Mouse (Mus musculus) lung, embryonic 16.5 days (tissue): ENCODE data around the gene Cenpb. TPM values are rescaled to one million over a fixed set of nuclear protein-coding genes. Genes with fewer than 3 reads are reported as not detected.
A peak's percentile ranks its signal among the peaks of the same experiment; 100 is the strongest.

ENCODE experiments used
- ATAC-seq: fragments of 200-750 bp; cut with Nextera tagmentation; 2 replicates; pipeline ENCODE4 v1.8.0; 2017; ENCODE audit warnings: low read depth, mild to moderate bottlenecking, moderate library complexity
- H3K27ac ChIP-seq: fragments of 300-500 bp; sonication (generic); 2 replicates; pipeline ENCODE4 v1.5.1; 2014; ENCODE audit warnings: mild to moderate bottlenecking, control low read depth, low read length
- H3K27me3 ChIP-seq: fragments of 300-500 bp; sonication (generic); 2 replicates; pipeline ENCODE4 v1.6.1; 2014; ENCODE audit warnings: low read depth, low read length, mixed read lengths; ENCODE audit not compliant: control insufficient read depth, insufficient read depth
- H3K36me3 ChIP-seq: fragments of 300-500 bp; sonication (generic); 2 replicates; pipeline ENCODE4 v1.6.1; 2014; ENCODE audit warnings: low read length; ENCODE audit not compliant: control insufficient read depth, insufficient read depth
- H3K4me1 ChIP-seq: fragments of 300-500 bp; sonication (generic); replicated peaks from 2 replicates; pipeline ENCODE4 v1.6.1; 2014; ENCODE audit warnings: low read length, mixed read lengths; ENCODE audit not compliant: control insufficient read depth, insufficient read depth
- H3K4me2 ChIP-seq: fragments of 300-500 bp; sonication (generic); 2 replicates; pipeline ENCODE4 v1.6.1; 2014; ENCODE audit warnings: low read depth, low read length, control low read depth
- H3K4me3 ChIP-seq: fragments of 300-500 bp; sonication (generic); 2 replicates; pipeline ENCODE4 v1.5.1; 2014; ENCODE audit warnings: mild to moderate bottlenecking, low read length, control low read depth
- H3K9ac ChIP-seq: fragments of 300-500 bp; sonication (generic); 2 replicates; pipeline ENCODE4 v1.6.1; 2014; ENCODE audit warnings: low read length, control low read depth
- H3K9me3 ChIP-seq: fragments of 300-500 bp; sonication (generic); 2 replicates; pipeline ENCODE4 v1.6.1; 2016; ENCODE audit warnings: low read length; ENCODE audit not compliant: control insufficient read depth
- WGBS: fragments of 180-500 bp; shearing (Covaris S2); extraction: QIAGEN DNeasy Blood & Tissue Kit; methylation state at CpG from one replicate; pipeline ENCODE4 v1.1.7; 2014; 5-methylcytosine and 5-hydroxymethylcytosine counted together
- polyA plus RNA-seq: library from polyadenylated mRNA; unstranded; fragments of >200 nt; fragmentation: Nextera tagmentation; extraction: Ambion mirVana; gene quantifications from 2 replicates; pipeline ENCODE4 v1.2.1, GENCODE M21; 2015

The Cenpb gene
- polyA plus RNA-seq, 1 experiment from 2014 or later: 8.4 TPM

DNA sequence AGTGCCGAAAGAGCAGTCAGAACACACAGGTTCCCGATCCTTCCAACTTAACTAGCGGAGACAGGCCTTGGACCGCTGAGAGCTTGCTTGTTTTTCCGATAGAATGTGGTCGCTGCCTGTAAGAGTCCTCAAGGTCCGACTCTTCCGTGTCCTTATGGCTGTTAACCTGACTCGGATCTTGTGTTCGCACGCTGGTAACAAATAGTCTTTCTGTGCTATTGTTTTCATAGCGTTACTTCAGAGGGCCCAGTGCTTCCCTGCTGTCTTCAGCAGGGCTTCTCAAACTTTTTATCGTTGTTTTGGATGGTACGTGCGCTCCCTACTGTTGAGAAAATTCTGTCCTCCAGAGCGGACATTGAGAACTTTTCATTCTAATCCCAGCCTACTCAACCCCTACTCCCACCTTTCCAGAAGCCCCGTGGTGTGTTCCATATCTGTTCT is 19.2 kb downstream of the Cenpb start:
- H3K36me3 ChIP-seq: no peaks in the 10 kb centered on the region
- H3K9me3 ChIP-seq: no peaks in the 10 kb centered on the region
- H3K4me1 ChIP-seq: peaks cover 10% of the 10 kb centered on the region
- H3K4me2 ChIP-seq: peak overlapping the region; percentile 82
- peak; percentile 13; the same call in 1 of the 2 replicates for ATAC-seq
- no peaks in the 10 kb centered on the region for H3K27me3 ChIP-seq
- WGBS: under 1% methylated on average over 17 of the region's 17 CpGs
- H3K27ac ChIP-seq: peak overlapping the region; percentile 86
- H3K4me3 ChIP-seq: peak overlapping the region; percentile 87
- peak overlapping the region; percentile 72 for H3K9ac ChIP-seq

DNA sequence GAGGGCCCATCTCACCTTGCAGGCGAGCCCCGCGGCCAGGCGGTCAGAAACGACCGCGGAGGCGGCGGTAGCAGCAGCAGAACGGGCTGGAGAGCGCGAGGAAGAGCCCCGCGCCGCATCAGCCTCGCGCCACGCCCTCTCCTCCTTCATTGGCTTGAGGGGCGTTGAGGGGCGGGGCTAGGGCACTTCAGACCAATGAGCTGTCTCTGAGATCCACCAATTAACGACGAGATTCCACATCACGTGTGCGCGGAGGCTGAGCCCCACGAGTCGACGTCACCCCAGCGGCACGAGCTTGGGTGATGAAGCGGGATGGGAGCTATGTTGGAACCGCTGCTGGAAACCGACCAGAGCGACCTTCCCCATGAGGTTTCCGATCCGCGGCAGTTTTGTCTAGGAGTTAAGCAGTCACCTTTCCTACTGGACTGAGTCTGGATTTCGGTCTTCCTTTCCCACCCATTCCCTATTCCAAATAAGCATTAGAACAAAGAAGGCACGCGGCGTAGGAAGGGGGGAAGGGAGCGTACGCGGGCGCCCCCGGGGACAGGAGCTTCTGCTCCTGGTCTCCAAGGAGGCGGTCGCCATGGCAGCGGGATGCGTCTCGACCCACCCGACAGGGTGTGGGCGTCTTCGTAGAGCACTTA is 19.8 kb downstream of the Cenpb start, which contains the start of gene 1700037H04Rik:
TSS of gene 1700037H04Rik (minus strand) at position 144 of the 644 bp plus-strand sequence.
- H3K4me1 ChIP-seq: peaks cover 10% of the 10 kb centered on the region
- under 1% methylated on average over 54 of the region's 54 CpGs for WGBS
- peak within 1 kb of the TSS; percentile 86 for H3K27ac ChIP-seq
- peak within 1 kb of the TSS; percentile 93 for H3K4me2 ChIP-seq
- H3K4me3 ChIP-seq: peak within 1 kb of the TSS; percentile 87
- no peaks in the 10 kb centered on the region for H3K36me3 ChIP-seq
- H3K9me3 ChIP-seq: no peaks in the 10 kb centered on the region
- H3K27me3 ChIP-seq: no peaks in the 10 kb centered on the region
- peak within 1 kb of the TSS; percentile 84 for H3K9ac ChIP-seq
- ATAC-seq: peak; percentile 98

DNA sequence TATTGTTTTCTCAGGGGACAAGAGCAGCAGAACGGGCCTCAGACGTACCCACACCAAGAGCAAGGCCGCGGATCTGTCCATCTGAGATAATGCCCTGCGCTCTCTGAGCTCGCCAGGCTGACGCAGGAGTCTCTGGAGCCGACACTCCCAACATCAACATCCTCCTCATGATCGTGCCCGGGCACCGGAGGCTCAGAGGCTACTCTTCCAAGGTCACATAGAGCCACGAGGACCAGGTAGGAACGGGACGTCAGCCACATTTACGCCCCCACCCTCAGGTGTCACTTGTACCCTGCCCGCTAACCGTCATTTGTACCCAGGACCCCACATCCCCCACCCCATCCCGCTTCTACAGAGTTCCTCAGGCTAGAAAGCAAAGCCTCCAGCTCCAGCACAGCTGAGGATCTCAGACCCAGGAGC is 20.4 kb downstream of the Cenpb start:
- no peaks in the 10 kb centered on the region for H3K9me3 ChIP-seq
- whole genome bisulfite sequencing: under 1% methylated on average over 18 of the region's 18 CpGs
- H3K9ac ChIP-seq: peak overlapping the region; percentile 84
- H3K27me3 ChIP-seq: no peaks in the 10 kb centered on the region
- no peaks in the 10 kb centered on the region for H3K36me3 ChIP-seq
- peak overlapping the region; percentile 87 for H3K4me3 ChIP-seq
- peak overlapping the region; percentile 67 for H3K27ac ChIP-seq
- H3K4me1 ChIP-seq: peaks cover 10% of the 10 kb centered on the region
- H3K4me2 ChIP-seq: peak overlapping the region; percentile 93
- ATAC-seq: peak; percentile 59

DNA sequence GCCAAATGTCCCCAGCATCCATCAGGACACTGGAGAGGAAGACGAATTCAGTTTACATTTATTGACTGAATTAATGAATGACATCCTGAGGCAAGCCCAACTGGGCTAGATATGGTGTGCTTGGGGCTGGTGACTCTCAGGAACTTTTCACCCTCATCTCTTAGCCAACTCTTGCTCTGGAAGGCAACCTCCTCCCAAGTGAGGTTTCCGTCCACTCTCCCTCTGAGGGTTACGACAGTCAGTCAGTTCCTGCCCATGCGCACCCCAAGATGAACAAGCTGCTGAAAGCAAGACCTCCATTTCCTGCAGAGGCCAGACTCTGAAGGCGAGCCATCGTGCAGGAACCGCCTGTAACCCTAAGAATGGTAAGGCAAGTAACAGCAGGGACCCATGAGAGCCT is 22.9 kb downstream of the Cenpb start:
- Histone ChIP-seq H3K27me3 (no peaks in the 10 kb centered on the region), H3K4me1 (peaks cover 10% of the 10 kb centered on the region), H3K36me3 (0 out of 2 replicates have a peak, but pooled peaks cover 2% of the 10 kb centered on the region), H3K27ac (no peak overlapping the region), H3K9ac (no peak overlapping the region), H3K4me2 (no peak overlapping the region), H3K4me3 (no peak overlapping the region), H3K9me3 (no peaks in the 10 kb centered on the region)
- ATAC-seq: no peak
- WGBS: 82% methylated on average over 7 of the region's 7 CpGs

DNA sequence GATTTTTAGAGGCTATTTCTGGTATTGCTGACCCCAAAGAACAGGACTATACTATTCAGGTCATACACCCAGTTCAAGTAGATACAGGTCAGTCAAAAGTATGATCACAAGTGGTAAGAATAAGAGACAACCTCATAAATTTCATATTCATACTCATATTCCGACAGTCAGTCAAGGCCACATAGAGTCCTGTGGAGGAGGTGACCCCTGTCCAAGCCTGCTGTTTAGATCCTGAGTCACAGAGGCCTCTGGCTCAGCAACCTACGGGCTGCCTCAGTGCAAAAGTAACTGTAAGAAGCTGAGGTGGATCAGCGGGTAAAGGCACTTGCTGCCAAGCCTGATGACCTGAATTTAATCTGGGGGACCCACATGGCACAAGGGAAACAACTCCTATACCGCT is 25.8 kb downstream of the Cenpb start:
- Histone ChIP-seq H3K9ac (no peak overlapping the region), H3K4me1 (peaks cover 4% of the 10 kb centered on the region), H3K4me2 (no peak overlapping the region), H3K9me3 (no peaks in the 10 kb centered on the region), H3K36me3 (peaks cover 7% of the 10 kb centered on the region), H3K27ac (no peak overlapping the region), H3K4me3 (no peak overlapping the region), H3K27me3 (no peaks in the 10 kb centered on the region)
- no peak for ATAC-seq
- WGBS: 82% methylated on average over 4 of the region's 4 CpGs

DNA sequence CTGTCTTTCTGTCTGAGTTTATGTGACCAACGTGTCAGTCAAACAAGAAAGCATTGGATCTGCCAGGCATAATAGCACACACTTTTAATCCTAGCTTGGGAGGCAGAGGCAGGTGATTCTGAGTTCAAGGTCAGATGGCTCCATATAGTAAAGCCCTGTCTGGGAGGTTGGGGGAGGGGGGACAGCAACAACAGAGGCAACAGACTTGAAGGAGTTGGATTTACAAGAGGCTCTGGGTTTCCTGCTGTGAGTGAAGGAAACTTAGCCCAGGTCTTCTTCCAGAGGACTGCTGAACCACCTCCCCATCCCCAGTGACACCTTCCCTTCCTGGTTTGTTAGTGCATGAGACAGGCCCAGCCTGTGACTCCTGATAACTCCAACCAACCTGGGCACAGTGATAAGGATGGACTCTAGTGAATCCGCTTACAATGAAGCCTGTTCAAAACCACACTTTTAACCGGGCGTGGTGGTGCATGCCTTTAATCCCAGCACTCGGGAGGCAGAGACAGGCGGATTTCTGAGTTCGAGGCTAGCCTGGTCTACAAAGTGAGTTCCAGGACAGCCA is 27.6 kb downstream of the Cenpb start:
- no peak for ATAC-seq
- no peak overlapping the region for H3K4me2 ChIP-seq
- H3K27me3 ChIP-seq: no peaks in the 10 kb centered on the region
- H3K36me3 ChIP-seq: peaks cover 10% of the 10 kb centered on the region
- no peak overlapping the region for H3K27ac ChIP-seq
- H3K4me1 ChIP-seq: no peaks in the 10 kb centered on the region
- no peak overlapping the region for H3K4me3 ChIP-seq
- WGBS: 93% methylated on average over 7 of the region's 7 CpGs
- no peak overlapping the region for H3K9ac ChIP-seq
- H3K9me3 ChIP-seq: no peaks in the 10 kb centered on the region

DNA sequence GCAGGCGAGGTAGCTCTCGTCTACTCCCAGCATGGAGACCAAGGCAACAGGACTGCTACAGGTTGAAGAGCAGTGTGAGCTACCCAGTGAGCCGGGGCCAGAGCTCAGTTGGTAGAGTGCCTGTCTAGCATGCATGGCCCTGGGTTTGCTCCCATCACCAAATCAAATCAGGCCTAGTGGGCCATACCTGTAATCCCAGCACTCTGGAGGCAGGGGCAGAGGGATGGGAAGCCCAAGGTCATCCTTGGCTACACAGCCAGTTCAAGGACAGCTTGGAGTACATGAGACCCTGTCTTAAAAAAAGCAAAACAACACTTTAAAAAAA is 30.7 kb downstream of the Cenpb start:
- WGBS: 87% methylated on average over 3 of the region's 3 CpGs

DNA sequence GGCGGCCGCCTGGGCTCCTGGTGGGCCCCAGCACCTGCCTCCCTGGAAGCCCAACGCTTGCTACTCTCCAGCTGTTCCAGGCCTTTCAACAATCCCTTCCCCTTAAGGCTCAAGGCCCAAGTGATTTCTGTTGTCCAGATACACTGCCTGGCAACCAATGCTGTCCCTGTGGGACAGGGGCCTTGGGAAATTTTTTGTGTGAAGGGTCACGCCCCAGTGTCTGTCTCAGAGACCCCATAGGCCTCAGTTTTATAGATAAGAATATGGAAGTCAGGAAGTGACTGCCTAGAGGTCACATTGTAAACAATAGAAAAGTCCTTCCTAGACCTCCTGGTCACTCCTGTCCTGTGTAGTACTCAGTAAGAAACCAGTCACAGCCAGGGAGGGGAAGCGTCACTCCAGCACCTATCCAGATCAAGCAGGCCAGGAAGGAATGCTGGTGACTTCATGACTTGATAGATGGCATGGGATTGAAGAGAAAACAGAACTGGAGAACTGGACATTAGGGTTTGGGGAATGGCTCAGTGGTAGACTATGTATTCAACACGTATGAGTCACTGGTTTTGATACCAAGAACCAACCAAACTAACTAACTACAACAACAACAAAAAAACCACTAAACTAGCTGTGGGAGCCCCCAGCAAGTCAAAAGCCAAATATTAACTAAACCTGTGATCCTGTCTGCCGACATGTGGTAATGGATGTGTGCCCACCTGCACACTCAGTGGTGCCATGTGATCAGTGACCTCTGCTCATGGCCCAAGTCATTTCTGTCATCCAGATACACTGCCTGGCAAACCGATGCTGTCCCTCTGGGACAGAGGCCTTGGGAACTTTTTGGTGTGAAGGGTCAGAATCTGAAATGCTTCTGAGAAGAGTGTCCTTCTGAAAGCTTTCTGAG is 31.3 kb downstream of the Cenpb start:
- H3K9me3 ChIP-seq: no peaks in the 10 kb centered on the region
- no peak for ATAC-seq
- H3K9ac ChIP-seq: no peak overlapping the region
- no peak overlapping the region for H3K27ac ChIP-seq
- no peaks in the 10 kb centered on the region for H3K27me3 ChIP-seq
- WGBS: 76% methylated on average over 8 of the region's 8 CpGs
- no peak overlapping the region for H3K4me3 ChIP-seq
- no peaks in the 10 kb centered on the region for H3K4me1 ChIP-seq
- H3K4me2 ChIP-seq: no peak overlapping the region
- peaks cover 18% of the 10 kb centered on the region for H3K36me3 ChIP-seq

More for the DNA sequence above, 30.7 kb downstream of the Cenpb start:
- Histone ChIP-seq H3K4me3 (no peak overlapping the region), H3K36me3 (peaks cover 16% of the 10 kb centered on the region), H3K4me1 (no peaks in the 10 kb centered on the region), H3K27ac (no peak overlapping the region), H3K9me3 (no peaks in the 10 kb centered on the region), H3K9ac (no peak overlapping the region), H3K4me2 (no peak overlapping the region), H3K27me3 (no peaks in the 10 kb centered on the region)
- no peak for ATAC-seq

DNA sequence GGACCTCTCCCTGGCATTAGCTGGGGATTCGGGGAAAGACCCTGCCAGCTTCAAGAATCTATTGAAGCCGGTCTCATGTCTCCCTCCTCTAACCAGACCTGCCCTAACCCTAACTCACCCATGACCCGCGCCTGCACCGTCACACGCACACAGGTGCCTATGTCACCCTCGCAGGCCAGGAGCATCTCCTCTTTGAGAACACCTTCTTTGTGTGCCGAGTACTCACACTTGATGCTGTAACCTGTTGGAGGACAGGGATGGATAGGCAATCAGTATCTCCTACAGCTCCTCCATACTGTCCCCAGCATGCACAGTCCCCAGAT is 32.9 kb downstream of the Cenpb start:
- H3K4me1 ChIP-seq: no peaks in the 10 kb centered on the region; the same call in 1 of the 2 replicates
- H3K9me3 ChIP-seq: no peaks in the 10 kb centered on the region
- 91% methylated on average over 8 of the region's 8 CpGs for WGBS
- no peak for ATAC-seq
- H3K27ac ChIP-seq: no peak overlapping the region
- H3K9ac ChIP-seq: no peak overlapping the region
- no peaks in the 10 kb centered on the region for H3K27me3 ChIP-seq
- no peak overlapping the region for H3K4me3 ChIP-seq
- peaks cover 21% of the 10 kb centered on the region for H3K36me3 ChIP-seq
- no peak overlapping the region for H3K4me2 ChIP-seq
